Mouse (Mus musculus): ENCODE measurements around the gene Gm49325. TPM values are rescaled to one million over a fixed set of nuclear protein-coding genes. Genes with fewer than 3 reads are reported as not detected.

Gm49325 gene
- polyA plus RNA-seq, 1 experiment = not detected

- H3K27ac ChIP-seq (ENCODE audit: control insufficient read depth, insufficient read depth, low read depth, low read length, poor library complexity) = no peak overlapping the region
- 75% methylated on average over 7 of the region's 7 CpGs for WGBS
- TF ChIP-seq CTCF (IDR thresholded peaks at IDR 0.05; ENCODE audit: control insufficient read depth, insufficient read depth, low read length) (no peak), POLR2A (IDR thresholded peaks at IDR 0.05; ENCODE audit: borderline replicate concordance, control insufficient read depth, low read depth, low read length) (no peak)
- H3K4me1 ChIP-seq (ENCODE audit: control insufficient read depth, insufficient read depth, low read length) = no peaks in the 10 kb centered on the region; the same call in 1 of the 2 replicates
- no peak overlapping the region for H3K4me3 ChIP-seq (replicated peaks; ENCODE audit: control insufficient read depth, low read depth, low read length)
Measured at GRCm38 (mm10) chr10:77569481-77569880, 36.5 kb upstream of the Gm49325 start.

- Histone ChIP-seq H3K27ac (ENCODE audit: control insufficient read depth, insufficient read depth, low read depth, low read length, poor library complexity) (no peak overlapping the region), H3K4me1 (ENCODE audit: control insufficient read depth, insufficient read depth, low read length) (no peaks in the 10 kb centered on the region; the same call in 1 of the 2 replicates)
- 76% methylated on average over 6 of the region's 6 CpGs for WGBS
Measured at GRCm38 (mm10) chr10:77569973-77570658, 35.9 kb upstream of the Gm49325 start.

DNA sequence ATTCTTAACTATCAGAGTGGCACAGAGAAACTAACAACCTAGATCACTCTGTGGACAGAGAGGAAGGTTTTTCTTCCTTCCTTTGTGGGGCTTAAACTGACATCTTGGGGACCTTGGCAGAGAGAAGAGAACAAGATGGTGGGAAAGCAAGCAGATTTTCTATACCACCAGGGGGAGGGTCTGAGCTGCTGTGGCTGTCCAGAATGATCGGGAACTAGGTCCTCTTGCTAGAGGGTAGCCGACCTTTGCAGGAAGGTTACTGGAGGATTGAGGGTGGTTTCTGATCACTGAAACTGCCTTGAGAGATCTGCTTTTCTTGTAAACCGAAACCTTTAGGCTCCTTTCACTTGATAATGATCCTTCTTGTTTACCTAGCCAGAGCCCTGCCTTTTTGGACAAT, 33.8 kb upstream of the Gm49325 start:
- TF ChIP-seq POLR2A (IDR thresholded peaks at IDR 0.05; ENCODE audit: borderline replicate concordance, control insufficient read depth, low read depth, low read length) = no peak
- TF ChIP-seq CTCF (IDR thresholded peaks at IDR 0.05; ENCODE audit: control insufficient read depth, insufficient read depth, low read length) = peak; percentile 25; the same call in 1 of the 2 replicates
- H3K4me3 ChIP-seq (replicated peaks; ENCODE audit: control insufficient read depth, low read depth, low read length) = no peak overlapping the region
- WGBS = 16% methylated on average over 3 of the region's 3 CpGs
- H3K4me1 ChIP-seq (ENCODE audit: control insufficient read depth, insufficient read depth, low read length) = no peaks in the 10 kb centered on the region; the same call in 1 of the 2 replicates
- H3K27ac ChIP-seq (ENCODE audit: control insufficient read depth, insufficient read depth, low read depth, low read length, poor library complexity) = no peak overlapping the region

More at GRCm38 (mm10) chr10:77569973-77570658, 35.9 kb upstream of the Gm49325 start:
- TF ChIP-seq CTCF (IDR thresholded peaks at IDR 0.05; ENCODE audit: control insufficient read depth, insufficient read depth, low read length) (no peak), POLR2A (IDR thresholded peaks at IDR 0.05; ENCODE audit: borderline replicate concordance, control insufficient read depth, low read depth, low read length) (no peak)
- H3K4me3 ChIP-seq (replicated peaks; ENCODE audit: control insufficient read depth, low read depth, low read length) = no peak overlapping the region

DNA sequence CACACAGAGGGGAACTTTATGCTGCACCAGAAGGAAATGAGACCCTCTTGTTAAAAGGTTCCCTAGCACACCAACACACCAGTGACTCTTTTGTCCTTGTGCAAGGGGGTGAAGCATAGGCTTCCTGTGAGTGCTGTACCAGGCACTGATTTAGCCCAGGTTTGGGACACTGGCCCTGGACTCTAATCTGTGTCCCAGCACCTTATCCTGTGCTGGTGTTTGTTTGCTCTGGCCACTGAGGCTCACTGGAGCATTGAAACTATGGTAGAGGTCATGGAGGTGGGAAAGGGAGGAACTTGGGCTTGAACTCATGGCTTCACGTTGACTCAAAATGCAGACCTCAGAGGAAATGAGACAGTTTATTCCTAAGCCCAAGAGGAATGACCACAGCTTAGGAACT, 32.8 kb upstream of the Gm49325 start:
- WGBS = 70% methylated on average over 1 of the region's 1 CpGs
- no peak for TF ChIP-seq CTCF (IDR thresholded peaks at IDR 0.05; ENCODE audit: control insufficient read depth, insufficient read depth, low read length)
- no peak for TF ChIP-seq POLR2A (IDR thresholded peaks at IDR 0.05; ENCODE audit: borderline replicate concordance, control insufficient read depth, low read depth, low read length)

GRCm38 (mm10) chr10:77580027-77580920, 25.7 kb upstream of the Gm49325 start:
- Histone ChIP-seq H3K4me3 (replicated peaks; ENCODE audit: control insufficient read depth, low read depth, low read length) (no peak overlapping the region), H3K4me1 (ENCODE audit: control insufficient read depth, insufficient read depth, low read length) (peaks cover 3% of the 10 kb centered on the region; the same call in 1 of the 2 replicates), H3K27ac (ENCODE audit: control insufficient read depth, insufficient read depth, low read depth, low read length, poor library complexity) (no peak overlapping the region)
- no peak for TF ChIP-seq POLR2A (IDR thresholded peaks at IDR 0.05; ENCODE audit: borderline replicate concordance, control insufficient read depth, low read depth, low read length)
- no peak for TF ChIP-seq CTCF (IDR thresholded peaks at IDR 0.05; ENCODE audit: control insufficient read depth, insufficient read depth, low read length)
- 70% methylated on average over 10 of the region's 10 CpGs for WGBS

More for the DNA sequence above, 32.8 kb upstream of the Gm49325 start:
- Histone ChIP-seq H3K4me3 (replicated peaks; ENCODE audit: control insufficient read depth, low read depth, low read length) (no peak overlapping the region), H3K4me1 (ENCODE audit: control insufficient read depth, insufficient read depth, low read length) (no peaks in the 10 kb centered on the region; the same call in 1 of the 2 replicates), H3K27ac (ENCODE audit: control insufficient read depth, insufficient read depth, low read depth, low read length, poor library complexity) (no peak overlapping the region)

DNA sequence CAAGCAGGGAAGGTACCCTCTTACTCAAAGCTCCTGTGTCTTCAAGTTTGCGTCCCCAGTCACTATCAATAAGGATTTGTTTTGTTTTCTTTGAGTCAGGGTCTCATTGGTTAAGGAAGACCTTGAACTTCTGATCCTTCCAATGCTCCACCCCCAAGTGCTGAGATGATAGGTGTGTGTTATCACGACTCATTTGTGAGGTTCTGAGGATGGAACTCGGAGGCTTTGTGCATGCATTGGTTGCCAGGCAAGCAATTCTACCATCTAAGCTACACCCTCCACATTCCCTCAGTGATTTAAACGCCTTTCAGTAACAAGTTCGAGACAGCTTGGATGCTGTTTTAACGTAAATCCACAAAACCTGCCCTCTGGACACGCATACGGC, 25.0 kb upstream of the Gm49325 start:
- WGBS = 8% methylated on average over 8 of the region's 8 CpGs
- H3K27ac ChIP-seq (ENCODE audit: control insufficient read depth, insufficient read depth, low read depth, low read length, poor library complexity) = peak overlapping the region; percentile 53
- TF ChIP-seq CTCF (IDR thresholded peaks at IDR 0.05; ENCODE audit: control insufficient read depth, insufficient read depth, low read length) = no peak
- TF ChIP-seq POLR2A (IDR thresholded peaks at IDR 0.05; ENCODE audit: borderline replicate concordance, control insufficient read depth, low read depth, low read length) = no peak

DNA sequence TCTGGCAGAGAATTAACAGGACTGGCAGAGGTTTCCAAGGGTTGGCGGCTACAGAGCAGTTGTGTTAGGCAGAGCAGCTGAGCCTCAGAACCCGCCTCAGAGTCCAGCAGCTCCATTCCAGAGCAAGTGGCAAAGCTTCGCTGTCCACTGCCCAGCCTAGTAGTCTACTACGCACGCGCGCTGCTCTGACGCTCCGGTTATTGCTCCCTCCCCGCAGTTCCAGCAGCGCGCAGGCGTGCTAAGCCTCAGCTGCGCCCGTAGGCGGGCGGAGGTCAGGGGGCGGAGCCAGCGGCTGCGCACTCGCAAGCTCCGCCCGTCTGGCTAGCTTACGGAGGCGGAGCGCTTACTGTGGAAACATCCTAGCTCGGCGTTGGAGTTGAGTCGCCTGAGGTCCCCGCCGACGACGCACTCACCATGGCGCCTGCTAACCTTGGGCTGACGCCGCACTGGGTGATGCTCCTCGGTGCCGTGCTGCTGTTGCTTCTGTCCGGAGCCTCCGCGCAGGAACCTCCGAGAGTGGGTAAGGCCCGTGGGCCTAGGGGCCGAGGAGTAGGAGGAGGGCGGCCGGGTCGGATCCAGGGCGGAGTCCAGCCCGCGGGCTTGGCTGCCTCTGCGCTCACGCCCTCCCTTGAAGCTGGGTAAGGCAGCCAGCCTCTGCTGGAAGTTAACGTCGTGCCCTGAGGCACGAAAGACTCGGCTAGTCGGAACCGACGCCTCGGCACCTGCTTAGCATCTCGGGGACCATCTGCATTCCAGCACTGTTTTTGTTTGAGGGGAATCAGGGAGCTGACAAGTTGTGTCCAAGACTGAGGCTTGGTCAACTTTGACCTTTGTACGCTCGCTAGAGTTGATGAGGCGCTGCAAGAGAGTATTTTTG, 24.4 kb upstream of the Gm49325 start, which contains the start of gene Pttg1ip:
Gene Pttg1ip, plus strand, starts transcription at position 313 of the 877 bp plus-strand sequence.
- peaks cover 3% of the 10 kb centered on the region; the same call in 1 of the 2 replicates for H3K4me1 ChIP-seq (ENCODE audit: control insufficient read depth, insufficient read depth, low read length)
- WGBS = under 1% methylated on average over 64 of the region's 64 CpGs
- H3K4me3 ChIP-seq (replicated peaks; ENCODE audit: control insufficient read depth, low read depth, low read length) = peak within 1 kb of the TSS; percentile 92
- H3K27ac ChIP-seq (ENCODE audit: control insufficient read depth, insufficient read depth, low read depth, low read length, poor library complexity) = peak within 1 kb of the TSS; percentile 98
- no peak for TF ChIP-seq CTCF (IDR thresholded peaks at IDR 0.05; ENCODE audit: control insufficient read depth, insufficient read depth, low read length)
- peak; percentile 99 for TF ChIP-seq POLR2A (IDR thresholded peaks at IDR 0.05; ENCODE audit: borderline replicate concordance, control insufficient read depth, low read depth, low read length)

More for the DNA sequence above, 25.0 kb upstream of the Gm49325 start:
- Histone ChIP-seq H3K4me3 (replicated peaks; ENCODE audit: control insufficient read depth, low read depth, low read length) (peak overlapping the region; percentile 59), H3K4me1 (ENCODE audit: control insufficient read depth, insufficient read depth, low read length) (peaks cover 3% of the 10 kb centered on the region; the same call in 1 of the 2 replicates)

All from bone marrow, adult 2 months (tissue).